Mouse (Mus musculus) mature B cell (primary cell): Measurements from ENCODE around the gene B4galt4.
"Not testable (repeated sequence)": the region's sequence is repeated elsewhere in the genome, so short reads cannot be mapped to it uniquely, and the experiment has no call there.

Experiments used
- in situ Hi-C: fragments of 300-500 bp; cut with MboI; formaldehyde crosslinking; loops from 2 replicates; pipeline ENCODE4 v1.14.3; 2019

The B4galt4 gene

DNA sequence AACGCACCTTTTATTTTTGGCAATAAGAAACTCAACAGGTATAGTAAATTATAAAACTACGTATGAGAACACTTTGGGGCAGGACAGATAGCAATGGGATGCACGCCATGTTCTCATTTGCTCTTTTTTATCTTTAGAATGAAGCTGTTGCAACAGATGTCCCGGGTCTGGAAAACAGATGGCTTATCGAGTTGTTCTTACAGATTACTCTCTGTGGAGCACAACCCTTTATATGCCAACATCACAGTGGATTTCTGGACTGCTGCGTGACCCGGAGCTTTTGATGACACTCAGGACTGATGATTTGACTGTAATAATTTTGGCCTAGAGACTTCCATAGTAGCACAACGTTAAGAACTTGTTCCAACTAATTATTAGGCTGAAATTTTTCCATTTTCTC, 25.7 kb downstream of the B4galt4 start:
- in situ Hi-C loops = no loop called here

DNA sequence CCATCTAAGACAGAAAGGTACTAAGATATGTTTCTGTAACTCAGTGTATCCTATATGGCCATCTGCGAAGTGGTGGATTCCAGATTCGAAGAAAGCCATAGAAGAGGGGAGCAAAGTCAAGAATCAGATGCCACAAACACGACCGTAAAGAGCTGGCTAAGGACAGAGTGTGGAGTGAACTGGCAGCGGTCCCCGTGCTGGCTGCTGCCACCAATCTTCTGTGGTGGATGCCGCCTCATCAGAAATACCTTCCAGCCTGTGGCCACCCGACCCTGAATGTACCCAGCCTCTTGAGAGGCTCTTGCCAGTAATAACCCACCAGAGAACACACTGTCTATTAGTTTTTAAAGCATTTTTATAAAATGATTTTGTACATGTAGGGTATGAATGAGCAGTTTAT, 26.3 kb downstream of the B4galt4 start:
- in situ Hi-C loops = no loop called here

DNA sequence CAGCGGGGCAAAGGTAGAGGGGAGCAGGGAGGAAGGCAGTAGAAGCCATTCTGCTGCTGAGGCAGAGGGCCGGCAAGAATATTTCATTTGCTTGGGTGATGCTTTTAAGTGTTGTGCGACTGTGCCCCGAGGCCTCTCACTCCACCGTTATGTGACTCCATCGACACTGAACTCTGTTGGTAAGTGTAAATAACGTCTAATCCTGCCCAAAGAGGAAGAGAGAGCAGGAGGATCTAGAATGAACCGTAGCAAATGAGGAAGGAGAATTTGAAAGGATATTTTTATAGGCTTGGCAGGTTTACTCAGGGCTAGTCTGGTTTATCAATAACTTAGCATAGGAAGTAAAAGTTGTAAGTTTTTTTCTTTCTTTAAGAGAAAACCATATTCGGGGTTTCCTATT, 27.5 kb downstream of the B4galt4 start:
- in situ Hi-C loops = no loop called here

DNA sequence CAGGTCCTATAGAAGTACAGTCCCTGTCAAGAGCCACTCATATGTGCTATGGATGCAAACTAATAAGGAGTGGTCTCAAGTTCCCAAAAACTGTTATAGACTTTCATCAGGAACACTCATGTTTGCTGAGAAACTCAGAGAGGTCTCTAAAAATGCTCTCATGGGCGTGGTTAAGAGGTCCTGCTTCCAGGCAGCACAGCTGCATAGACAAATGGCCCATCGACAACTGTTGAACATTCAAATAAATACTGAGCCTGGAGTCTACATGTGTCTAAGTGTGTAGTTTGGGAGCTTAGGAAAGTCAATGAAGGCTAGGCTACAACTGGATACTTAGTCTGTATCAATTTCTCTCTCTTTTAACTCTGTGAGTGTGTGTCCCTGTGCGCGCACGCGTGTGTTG, 29.1 kb downstream of the B4galt4 start:
- in situ Hi-C loops = no loop called here

DNA sequence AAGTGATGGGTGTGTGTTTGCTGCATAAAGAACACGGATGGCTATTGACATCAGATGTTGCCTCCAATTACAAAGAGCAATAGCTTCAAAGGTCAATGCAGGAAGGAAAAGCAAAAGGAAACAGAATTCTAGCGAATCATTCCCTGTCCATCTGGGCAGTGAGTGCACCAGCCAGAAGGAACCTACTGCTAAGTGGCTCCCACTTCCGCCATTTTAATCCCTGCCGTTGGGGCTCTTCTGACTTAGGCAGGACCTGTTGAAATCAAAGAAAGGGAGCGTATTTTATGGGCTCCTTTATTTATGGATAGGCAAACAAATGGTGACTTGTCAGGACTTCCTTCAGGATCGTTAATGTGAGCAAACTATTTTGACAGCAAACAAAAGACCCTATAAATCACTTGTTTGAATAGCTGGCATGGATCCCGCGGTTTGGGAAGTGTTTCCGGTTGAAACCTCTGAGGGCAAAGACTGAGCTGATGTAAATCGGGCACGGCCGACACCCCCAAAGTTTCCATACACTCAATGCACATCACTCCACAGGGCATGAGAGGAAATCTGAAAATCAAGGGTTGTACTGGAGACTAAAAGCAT, 30.9 kb downstream of the B4galt4 start:
- in situ Hi-C loops = no loop called here

DNA sequence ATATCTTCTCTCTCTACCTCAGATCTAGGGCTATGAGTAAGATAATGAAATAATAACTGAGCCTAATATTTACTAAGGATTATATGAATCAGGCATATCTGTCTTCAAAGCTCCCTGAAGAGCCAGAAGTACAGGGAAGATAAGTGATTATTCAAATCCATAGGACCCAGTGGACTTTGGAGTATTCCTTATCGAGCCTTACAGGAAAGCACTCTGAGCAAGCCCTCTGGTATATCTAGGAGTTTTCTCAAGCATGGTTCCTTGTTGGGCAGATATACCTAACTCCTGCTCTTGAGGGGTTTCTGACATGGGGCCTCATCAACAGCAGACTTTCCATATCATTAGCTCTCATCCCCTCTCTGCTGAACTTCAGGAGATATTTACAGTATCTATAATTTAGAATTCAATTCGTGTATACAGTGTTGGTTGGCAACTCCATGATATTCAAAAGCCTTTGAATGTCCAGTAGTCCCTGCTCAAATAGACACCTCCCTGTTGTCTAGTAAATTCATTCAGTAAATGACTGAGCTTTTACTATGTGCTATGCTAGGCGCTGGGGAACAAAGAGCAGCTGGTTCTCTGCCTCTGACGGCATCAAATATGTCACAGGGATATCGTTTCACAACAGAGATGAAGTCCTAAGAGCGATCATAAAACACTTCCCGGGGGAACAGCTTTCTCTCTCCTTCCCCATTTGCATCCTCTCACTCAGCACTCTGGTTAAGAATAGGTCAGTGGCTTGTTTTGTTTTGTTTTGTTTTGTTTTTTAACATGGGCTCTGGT, 33.1 kb downstream of the B4galt4 start:
- in situ Hi-C loops = no loop called here

DNA sequence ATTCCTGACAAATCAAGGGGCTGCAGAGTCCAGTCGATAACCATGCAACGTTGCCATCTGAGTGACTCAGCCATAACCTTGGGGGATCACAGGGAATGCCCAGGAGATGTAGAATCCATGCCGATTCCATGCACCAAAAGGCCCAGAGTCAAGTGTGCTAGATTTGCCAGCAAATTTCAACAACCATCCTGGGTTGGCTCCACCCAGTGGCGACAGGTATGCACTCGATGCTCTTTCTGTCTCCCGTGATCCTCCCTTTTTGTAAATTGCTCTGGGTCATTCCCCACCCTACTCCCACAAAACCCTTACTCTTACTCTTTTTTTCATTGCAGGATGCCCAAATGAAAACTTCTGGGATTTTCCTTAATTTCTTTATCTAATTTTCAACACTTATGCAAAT, 34.3 kb downstream of the B4galt4 start:
- in situ Hi-C loops = no loop called here

DNA sequence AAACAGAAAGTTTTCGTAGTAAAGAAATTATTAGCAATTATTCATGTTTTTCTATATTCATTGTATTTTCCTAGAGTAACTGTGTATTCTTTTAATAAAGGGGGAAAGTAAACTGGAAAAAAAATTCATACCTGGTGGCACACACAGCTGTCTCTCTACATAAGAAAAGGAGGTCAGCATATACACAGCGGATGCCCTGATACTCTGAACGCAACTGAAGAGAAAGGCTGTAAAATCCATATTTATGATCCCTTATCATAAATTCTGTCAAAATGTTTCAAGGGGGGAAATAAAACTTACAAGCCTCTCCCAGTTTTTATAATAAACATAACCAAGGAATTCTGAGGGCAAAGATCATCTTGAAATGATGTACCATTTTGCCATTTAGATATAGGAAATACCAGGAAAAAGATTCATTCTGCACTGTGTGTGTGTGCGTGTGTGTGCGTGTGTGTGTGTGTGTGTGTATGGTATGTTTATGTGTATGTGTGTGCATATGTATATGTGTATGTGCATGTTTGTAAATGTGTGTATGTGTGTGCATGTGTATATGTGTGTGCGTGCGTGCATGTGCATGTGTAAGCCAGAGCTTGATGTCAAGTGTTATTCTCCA, 39.0 kb downstream of the B4galt4 start:
- in situ Hi-C loops = no loop called here

DNA sequence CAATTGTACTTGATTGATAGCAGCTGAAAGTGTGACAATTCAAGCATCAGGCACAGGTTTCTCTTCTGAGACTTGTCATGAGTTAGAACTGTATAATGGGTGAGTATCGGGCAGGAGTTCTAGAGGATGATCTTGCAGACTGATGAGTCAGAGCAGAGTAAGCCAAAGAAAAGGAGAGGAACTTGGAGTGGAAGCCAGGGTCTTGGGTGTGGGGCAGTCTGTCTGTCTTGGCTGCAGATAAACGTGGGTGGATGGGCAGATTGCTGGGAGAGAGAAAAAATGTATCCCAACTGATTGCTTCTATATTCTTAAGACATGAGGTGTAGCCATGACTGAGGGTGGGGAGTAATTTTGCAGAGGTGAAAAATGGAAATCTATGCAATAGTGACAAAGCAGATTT, 39.9 kb downstream of the B4galt4 start:
- in situ Hi-C loops = no loop called here

DNA sequence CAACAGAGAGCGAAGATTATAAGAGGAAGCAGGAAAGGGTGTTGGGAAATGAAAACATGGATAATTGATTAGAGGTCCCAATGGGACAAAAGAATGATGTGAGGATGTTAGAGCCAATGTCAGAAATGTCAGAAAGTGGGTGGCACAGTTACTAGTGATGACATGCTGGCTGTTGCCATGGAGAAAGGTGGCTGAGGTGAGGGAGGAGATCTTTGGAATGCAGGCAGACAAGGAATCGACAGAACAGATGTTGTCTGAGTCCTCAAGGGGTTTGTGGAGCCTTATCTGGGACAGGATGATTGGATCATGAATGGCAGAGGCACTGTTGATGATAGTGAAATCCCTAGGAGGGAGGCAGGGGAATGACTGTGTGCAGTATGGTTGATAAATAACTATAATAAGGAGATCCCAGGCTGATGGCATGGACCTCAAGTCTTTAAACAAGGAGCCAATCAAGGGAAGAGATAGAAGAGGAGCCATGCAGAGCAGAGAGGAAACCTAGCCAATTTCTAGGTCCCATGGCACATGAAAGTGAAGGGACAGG, 40.5 kb downstream of the B4galt4 start:
- in situ Hi-C loops = no loop called here

DNA sequence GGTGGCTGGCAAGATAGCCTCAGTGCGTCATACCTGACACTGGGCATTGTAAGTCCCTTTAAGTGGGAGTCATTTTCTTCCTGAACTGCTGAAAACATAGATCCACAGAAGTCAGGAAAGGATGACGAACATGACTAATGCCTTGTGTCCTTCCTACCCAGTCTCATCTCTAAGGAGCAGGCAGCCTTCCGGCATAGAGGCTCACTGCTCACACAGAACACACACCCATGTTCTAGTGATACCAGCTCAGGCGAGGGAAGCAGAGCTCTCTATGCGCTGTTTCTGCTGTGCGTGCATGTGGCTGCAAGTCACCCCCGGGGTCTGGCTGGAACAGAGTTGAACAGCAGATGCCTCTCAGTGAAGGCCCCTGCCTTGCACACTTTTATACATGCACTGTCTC, 43.2 kb downstream of the B4galt4 start:
- in situ Hi-C loops = no loop called here

DNA sequence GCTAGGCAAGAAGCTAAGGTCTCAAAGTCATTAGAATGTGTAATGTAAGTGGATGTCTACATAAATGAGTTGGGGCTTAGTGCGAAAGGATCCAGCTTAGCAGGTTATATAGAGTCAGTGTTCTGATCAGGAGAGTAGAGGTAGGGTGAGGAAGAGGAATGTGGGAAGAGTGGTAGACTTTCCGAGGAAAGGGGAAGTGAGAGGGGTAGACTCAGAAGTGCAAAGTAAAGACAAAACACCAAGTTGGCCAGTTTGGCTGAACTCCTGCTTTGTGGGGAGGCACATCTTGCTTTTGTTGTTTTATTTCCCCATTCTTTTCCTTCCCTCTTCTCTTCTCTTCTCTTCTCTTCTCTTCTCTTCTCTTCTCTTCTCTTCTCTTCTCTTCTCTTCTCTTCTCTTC, 47.0 kb downstream of the B4galt4 start:
- in situ Hi-C loops = no loop called here

DNA sequence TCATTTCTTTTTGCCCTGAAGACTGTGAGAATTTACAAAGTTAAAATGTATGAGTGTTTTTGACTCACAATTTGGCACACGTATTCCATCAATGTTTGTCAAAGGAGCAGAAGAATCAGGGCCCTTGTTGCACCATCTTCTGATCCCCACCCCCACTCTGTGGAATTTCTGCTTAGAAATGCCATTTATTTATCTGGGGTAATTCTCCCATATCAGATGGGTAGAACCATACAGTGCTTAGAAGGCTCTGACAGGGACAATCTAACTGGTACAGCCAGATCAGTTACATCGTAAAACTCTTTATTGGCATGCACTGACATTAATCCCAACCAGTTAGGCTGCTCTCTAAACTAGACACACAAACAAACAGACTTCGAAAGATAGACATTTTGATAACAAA, 47.9 kb downstream of the B4galt4 start:
- in situ Hi-C loops = no loop called here

DNA sequence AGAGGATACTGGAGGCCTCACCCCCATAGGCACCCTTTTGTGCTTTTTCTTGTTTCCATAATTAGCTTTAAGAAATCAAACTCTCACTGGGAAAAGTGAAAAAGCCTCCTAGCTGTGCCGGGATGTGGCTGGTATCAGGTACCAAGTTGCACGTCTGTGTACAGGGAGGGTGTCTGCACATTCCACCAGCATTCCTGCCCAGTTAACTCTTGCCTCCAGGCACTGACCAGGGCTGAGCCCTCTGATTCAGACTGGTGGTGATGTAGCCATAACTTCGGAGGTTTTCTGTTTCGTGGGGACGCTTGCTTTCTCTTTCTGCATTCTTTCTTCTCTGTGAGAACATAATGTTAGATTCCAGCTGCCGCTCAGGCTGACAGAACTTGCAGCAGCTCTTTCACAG, 51.1 kb downstream of the B4galt4 start:
- in situ Hi-C loops = no loop called here

DNA sequence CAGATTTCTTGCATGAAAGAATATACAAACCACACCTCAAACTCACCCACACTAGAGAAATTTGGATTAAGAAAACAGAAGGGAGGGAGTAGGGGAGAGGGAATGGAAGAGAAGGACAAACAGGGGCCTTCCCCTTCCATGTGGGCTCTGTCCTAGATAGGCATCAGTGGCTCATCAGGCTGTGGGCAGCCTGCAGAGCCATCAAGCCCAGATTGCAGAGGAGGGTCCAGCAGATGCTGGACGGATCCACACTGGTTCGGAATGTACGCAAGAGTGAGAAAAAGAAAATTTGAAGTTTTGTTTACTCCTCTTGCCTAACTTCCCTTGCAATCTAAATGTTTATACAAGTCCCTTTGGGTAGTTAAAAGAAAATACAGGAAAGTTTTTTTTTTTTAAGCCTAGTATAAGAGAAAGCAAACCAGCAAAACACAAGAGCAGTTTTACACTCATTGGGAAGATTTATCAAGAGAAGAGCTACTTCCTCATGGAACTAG, 56.9 kb downstream of the B4galt4 start:
- in situ Hi-C loops = no loop called here

DNA sequence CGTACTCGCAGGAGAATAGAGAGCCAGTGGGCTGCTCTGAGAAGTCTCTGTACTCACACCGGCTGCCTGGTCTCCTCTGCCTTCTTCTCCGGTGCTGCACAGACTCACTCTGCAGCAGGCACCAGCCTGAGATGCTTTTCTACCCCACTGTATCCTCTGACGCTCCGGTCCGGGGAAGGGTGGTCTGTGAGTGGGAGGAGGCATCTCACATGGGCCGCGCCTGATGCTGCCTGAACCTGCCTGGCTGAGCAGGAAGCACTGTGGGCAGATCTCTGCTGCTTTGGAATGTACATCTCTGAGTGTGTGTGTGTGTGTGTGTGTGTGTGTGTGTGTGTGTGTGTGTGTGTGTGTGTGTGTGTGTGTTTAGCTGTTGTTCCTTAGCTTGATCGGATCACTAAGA, 58.0 kb downstream of the B4galt4 start, which contains the start of gene Upk1b:
TSS of gene Upk1b (minus strand) at position 238 of the 400 bp plus-strand sequence.
- in situ Hi-C loops = no loop called here

DNA sequence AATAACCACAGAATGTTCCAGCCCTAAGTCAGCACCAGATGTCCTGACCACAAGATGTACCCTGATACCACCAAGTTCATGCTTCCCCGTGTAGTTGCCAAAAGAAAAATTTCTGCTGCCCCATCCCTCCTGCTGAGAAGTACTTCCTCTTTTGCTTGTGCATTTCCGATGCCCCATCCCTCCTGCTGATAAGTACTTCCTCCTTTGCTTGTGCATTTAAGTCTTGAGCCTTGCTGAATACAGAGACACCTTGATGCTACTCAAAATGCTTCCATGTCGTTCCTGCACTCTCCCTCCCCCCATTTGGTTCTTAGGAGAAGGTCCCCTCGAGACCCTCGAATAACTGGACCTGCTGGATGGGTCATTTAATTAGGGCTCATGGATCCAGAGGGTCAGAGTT, 65.7 kb downstream of the B4galt4 start:
- in situ Hi-C loops = not testable (repeated sequence)

DNA sequence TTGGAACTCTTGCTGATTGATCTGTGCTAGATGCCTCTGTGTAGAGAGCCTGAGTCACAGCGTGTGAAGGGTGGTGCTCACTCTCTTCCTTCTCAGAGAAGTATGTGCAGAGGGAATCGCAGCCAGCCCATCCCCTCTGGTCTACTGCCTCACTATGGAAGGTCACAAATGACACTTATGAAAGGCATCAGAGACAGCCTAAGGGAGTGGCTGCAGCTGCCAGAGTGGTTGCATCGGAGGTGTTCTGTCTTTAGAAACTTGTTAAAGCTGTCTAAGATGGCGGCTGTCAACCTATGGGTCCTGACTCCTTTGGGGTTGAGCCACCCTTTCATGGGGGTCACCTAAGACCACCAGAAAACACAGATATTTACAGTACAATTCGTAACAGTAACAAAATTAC, 68.1 kb downstream of the B4galt4 start:
- in situ Hi-C loops = no loop called here

DNA sequence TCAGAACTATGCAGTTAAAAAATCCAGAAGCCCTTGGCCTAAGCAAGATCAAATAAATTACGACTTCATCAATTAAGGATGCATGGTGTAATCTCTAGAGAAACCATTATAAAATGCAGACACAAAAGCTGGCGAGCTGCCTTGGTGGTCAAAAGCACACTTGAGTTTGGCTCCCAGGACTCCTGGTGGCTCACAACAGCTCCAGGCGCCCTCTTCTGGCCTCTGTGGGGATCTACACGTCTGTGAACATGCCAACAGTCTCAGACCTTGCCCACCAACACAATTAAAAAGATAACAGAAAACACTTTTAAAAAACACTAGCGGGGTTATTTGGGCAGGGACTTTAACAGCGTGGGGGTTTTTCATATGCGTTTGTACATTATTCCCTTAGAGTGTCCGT, 70.5 kb downstream of the B4galt4 start:
- in situ Hi-C loops = no loop called here
